Mouse (Mus musculus) liver (tissue): ENCODE measurements at regions not wholly inside any gene's neighbourhood (a gene's known extent, or its start where the extent isn't known, plus 50 kb on each side); places are given as distances from the start of the nearest gene placed in this dataset.
A peak's percentile ranks its signal among the peaks of the same experiment; 100 is the strongest.

Source experiments
- DNase-seq: peaks from one replicate; pipeline ENCODE4 v3.0.0-alpha.2; 2020; ENCODE audit warnings: mixed read lengths

GRCm38 (mm10) chr2:146625166-146625751 is 113.1 kb upstream of the Ralgapa2 start:
- peak; percentile 20 for DNase-seq

GRCm38 (mm10) chr2:146626531-146626930 is 114.4 kb upstream of the Ralgapa2 start:
- DNase-seq: no peak

GRCm38 (mm10) chr2:146630179-146630578 is 118.0 kb upstream of the Ralgapa2 start:
- no peak for DNase-seq

GRCm38 (mm10) chr2:146631098-146631497 is 119.0 kb upstream of the Ralgapa2 start:
- DNase-seq: no peak

- DNase-seq: peak; percentile 59
These were observed 121.4 kb upstream of the Ralgapa2 start for GRCm38 (mm10) chr2:146633329-146634070.

GRCm38 (mm10) chr2:146637573-146637972 is 125.4 kb upstream of the Ralgapa2 start:
- DNase-seq: no peak

GRCm38 (mm10) chr2:146646237-146646972 is 134.3 kb upstream of the Ralgapa2 start:
- DNase-seq: no peak

- no peak for DNase-seq
These were observed 134.8 kb upstream of the Ralgapa2 start for GRCm38 (mm10) chr2:146646973-146647282.

- DNase-seq: no peak
These were observed 149.2 kb upstream of the Ralgapa2 start for GRCm38 (mm10) chr2:146661346-146661745.

- no peak for DNase-seq
These were observed 160.6 kb upstream of the Ralgapa2 start for GRCm38 (mm10) chr2:146672761-146673160.

GRCm38 (mm10) chr2:146681979-146682378 is 169.8 kb upstream of the Ralgapa2 start:
- no peak for DNase-seq

GRCm38 (mm10) chr2:146685854-146686507 is 169.7 kb upstream of the Kiz start:
- no peak for DNase-seq

- DNase-seq: no peak
These were observed 167.1 kb upstream of the Kiz start for GRCm38 (mm10) chr2:146688544-146688943.

GRCm38 (mm10) chr2:146693484-146693883 is 162.2 kb upstream of the Kiz start:
- no peak for DNase-seq

GRCm38 (mm10) chr2:146694041-146694440 is 161.6 kb upstream of the Kiz start:
- DNase-seq: no peak

GRCm38 (mm10) chr2:146696277-146696676 is 159.4 kb upstream of the Kiz start:
- DNase-seq: no peak

GRCm38 (mm10) chr2:146696727-146697126 is 158.9 kb upstream of the Kiz start:
- DNase-seq: no peak

- DNase-seq: no peak
These were observed 145.0 kb upstream of the Kiz start for GRCm38 (mm10) chr2:146710676-146711075.

GRCm38 (mm10) chr2:146721184-146721715 is 134.4 kb upstream of the Kiz start:
- no peak for DNase-seq

GRCm38 (mm10) chr2:146722351-146723025 is 133.2 kb upstream of the Kiz start:
- no peak for DNase-seq

- no peak for DNase-seq
These were observed 132.5 kb upstream of the Kiz start for GRCm38 (mm10) chr2:146723172-146723571.

GRCm38 (mm10) chr2:146723671-146724070 is 132.0 kb upstream of the Kiz start:
- no peak for DNase-seq
